In genomic region chr10:117162662-117163061, GRCm38 (mm10) we compare ENCODE assay signal across 14 mouse cellular contexts. TPM values are rescaled to one million over a fixed set of nuclear protein-coding genes. Genes with fewer than 3 reads are reported as not detected.
DNase-seq lines count a peak whose midpoint lies in the region; ATAC-seq lines count a peak whose summit lies in the region.
"Had no signal": no experiment of that assay in that cellular context is flagged by ENCODE, and none has a peak within 500 bp of the region (broad histone marks: within the 10 kb centered on the region; RNA-seq: fewer than 3 reads in every experiment).

No protein-coding gene starts in this region.

- no peaks in the 10 kb centered on the region for H3K9me3 ChIP-seq in hindbrain, embryonic 12.5 days (replicated peaks)
- no peaks in the 10 kb centered on the region for H3K9me3 ChIP-seq in hindbrain, embryonic 11.5 days (ENCODE audit: control insufficient read depth, low read length)
- H3K9me3 ChIP-seq in neural tube, embryonic 11.5 days (ENCODE audit: control insufficient read depth, low read length), result no peaks in the 10 kb centered on the region
- no peaks in the 10 kb centered on the region for H3K9me3 ChIP-seq in hindbrain, embryonic 15.5 days
- H3K9me3 ChIP-seq: G1E; liver, embryonic 13.5 days had no signal

- no peak overlapping the region for H3K4me3 ChIP-seq in hindbrain, embryonic 12.5 days
- no peak overlapping the region for H3K4me3 ChIP-seq in hindbrain, embryonic 11.5 days (ENCODE audit: low read depth, low read length)
- no peak overlapping the region for H3K4me3 ChIP-seq in neural tube, embryonic 11.5 days (ENCODE audit: low read depth, low read length)
- no peak overlapping the region for H3K4me3 ChIP-seq in hindbrain, embryonic 15.5 days
- H3K4me3 ChIP-seq: gastrocnemius, adult 2 months; liver, embryonic 13.5 days had no signal

- no peak overlapping the region for H3K9ac ChIP-seq in hindbrain, embryonic 12.5 days
- H3K9ac ChIP-seq in hindbrain, embryonic 11.5 days (ENCODE audit: low read depth, low read length), result no peak overlapping the region
- H3K9ac ChIP-seq in neural tube, embryonic 11.5 days (ENCODE audit: low read length), result no peak overlapping the region
- no peak overlapping the region for H3K9ac ChIP-seq in hindbrain, embryonic 15.5 days
- H3K9ac ChIP-seq: liver, embryonic 13.5 days had no signal

- H3K27me3 ChIP-seq in hindbrain, embryonic 12.5 days, result no peaks in the 10 kb centered on the region
- H3K27me3 ChIP-seq in hindbrain, embryonic 11.5 days (ENCODE audit: control insufficient read depth, insufficient read depth, low read length), result no peaks in the 10 kb centered on the region
- H3K27me3 ChIP-seq in neural tube, embryonic 11.5 days (ENCODE audit: control insufficient read depth, insufficient read depth, low read length), result no peaks in the 10 kb centered on the region
- H3K27me3 ChIP-seq in hindbrain, embryonic 15.5 days, result no peaks in the 10 kb centered on the region

- H3K36me3 ChIP-seq in hindbrain, embryonic 12.5 days, result no peaks in the 10 kb centered on the region
- no peaks in the 10 kb centered on the region for H3K36me3 ChIP-seq in hindbrain, embryonic 11.5 days (ENCODE audit: control insufficient read depth, insufficient read depth, low read length)
- H3K36me3 ChIP-seq in neural tube, embryonic 11.5 days (ENCODE audit: control insufficient read depth, insufficient read depth, low read length), result no peaks in the 10 kb centered on the region
- H3K36me3 ChIP-seq in hindbrain, embryonic 15.5 days, result no peaks in the 10 kb centered on the region
- H3K36me3 ChIP-seq: G1E; liver, embryonic 13.5 days had no signal

- 0 out of 2 replicates have a peak overlapping the region, but pooled peaks have one; percentile 6 for H3K4me2 ChIP-seq in hindbrain, embryonic 12.5 days (replicated peaks)
- H3K4me2 ChIP-seq in hindbrain, embryonic 11.5 days (replicated peaks; ENCODE audit: low read depth, low read length), result no peak overlapping the region
- H3K4me2 ChIP-seq in neural tube, embryonic 11.5 days (ENCODE audit: low read depth), result no peak overlapping the region
- 0 out of 2 replicates have a peak overlapping the region, but pooled peaks have one; percentile 24 for H3K4me2 ChIP-seq in hindbrain, embryonic 15.5 days
- H3K4me2 ChIP-seq: liver, embryonic 13.5 days had no signal

- no peak for ATAC-seq in hindbrain, embryonic 12.5 days (ENCODE audit: low FRiP score)
- no peak for ATAC-seq in hindbrain, embryonic 11.5 days (ENCODE audit: low FRiP score)
- no peak for ATAC-seq in neural tube, embryonic 11.5 days (ENCODE audit: insufficient read depth, low FRiP score, low TSS enrichment)
- no peak for ATAC-seq in hindbrain, embryonic 15.5 days (ENCODE audit: low FRiP score, low read depth)
- no peak for ATAC-seq in erythroblast, adult 5-6 weeks (replicated peaks; ENCODE audit: low FRiP score, poor library complexity, severe bottlenecking)

- no peak for DNase-seq in hindbrain, embryonic 11.5 days (ENCODE audit: low spot score)
- DNase-seq in neural tube, embryonic 11.5 days (ENCODE audit: low spot score), result peak; percentile 37
- no peak for DNase-seq in neural tube, embryonic 10.5 days (ENCODE audit: extremely low spot score, low spot score)
- DNase-seq in adrenal gland, postnatal 10 days, result no peak
- DNase-seq: cerebellum, adult 11 months; gastrocnemius, adult 2 months; kidney, adult 11 months; liver, embryonic 13.5 days; thymus, adult 18-20 months had no signal

- H3K4me1 ChIP-seq in hindbrain, embryonic 12.5 days, result no peaks in the 10 kb centered on the region
- H3K4me1 ChIP-seq in hindbrain, embryonic 11.5 days (replicated peaks; ENCODE audit: control insufficient read depth, insufficient read depth, low read length), result no peaks in the 10 kb centered on the region
- no peaks in the 10 kb centered on the region for H3K4me1 ChIP-seq in neural tube, embryonic 11.5 days (ENCODE audit: control insufficient read depth, insufficient read depth, low read length)
- H3K4me1 ChIP-seq in hindbrain, embryonic 15.5 days (replicated peaks), result no peaks in the 10 kb centered on the region

- H3K27ac ChIP-seq in hindbrain, embryonic 12.5 days, result no peak overlapping the region
- no peak overlapping the region for H3K27ac ChIP-seq in hindbrain, embryonic 11.5 days (ENCODE audit: low read depth, low read length)
- no peak overlapping the region for H3K27ac ChIP-seq in neural tube, embryonic 11.5 days (ENCODE audit: low read depth, low read length)
- no peak overlapping the region for H3K27ac ChIP-seq in hindbrain, embryonic 15.5 days (replicated peaks)
- H3K27ac ChIP-seq: gastrocnemius, adult 2 months; liver, embryonic 13.5 days; macrophage had no signal

- 60% methylated on average over 11 of the region's 11 CpGs for WGBS in hindbrain, embryonic 12.5 days
- WGBS in hindbrain, embryonic 11.5 days, result 77% methylated on average over 11 of the region's 11 CpGs
- 63% methylated on average over 11 of the region's 11 CpGs for WGBS in neural tube, embryonic 11.5 days
- 50% methylated on average over 11 of the region's 11 CpGs for WGBS in hindbrain, embryonic 15.5 days

RNA-seq across cellular contexts. Expression of gene Frs2, which starts 14.3 kb away (rescaled TPM):
- 25.3 and 31.7 TPM in 2 replicates for polyA plus RNA-seq in hindbrain, embryonic 12.5 days (2016; fragmentation: Nextera tagmentation; extraction: Ambion mirVana)
- 28.8 and 31.1 TPM in 2 replicates for polyA plus RNA-seq in hindbrain, embryonic 11.5 days (2014; fragmentation: Nextera tagmentation; extraction: Ambion mirVana)
- polyA plus RNA-seq in neural tube, embryonic 11.5 days (2014; fragmentation: Nextera tagmentation; extraction: Ambion mirVana), result 32.7 and 33.9 TPM in 2 replicates
- polyA plus RNA-seq in hindbrain, embryonic 15.5 days (2015; fragmentation: Nextera tagmentation; extraction: Ambion mirVana), result 20.3 and 23.4 TPM in 2 replicates
- 23.4 and 34.3 TPM in 2 replicates for total RNA-seq in erythroblast, adult 5-6 weeks (2015; ENCODE audit: low replicate concordance)
- total RNA-seq in erythroblast, adult 5-6 weeks (2017; ENCODE audit: low replicate concordance), result 24.2 and 34.2 TPM in 2 replicates
- 10 to 100 TPM; 24.0 to 26.4 TPM for total RNA-seq in adrenal gland, postnatal 10 days (2021)

Comparison
In these comparisons a context has a peak if more than half of its experiments do, and no peak if none do; other contexts are left out.
1. H3K4me2 ChIP-seq: peak in hindbrain, embryonic 12.5 days (single experiment) and hindbrain, embryonic 15.5 days (single experiment); none in hindbrain, embryonic 11.5 days (single experiment) and neural tube, embryonic 11.5 days (single experiment).